Comparison of ENCODE assay signal across 8 mouse cellular contexts in genomic region chr4:129625029-129625370, GRCm38 (mm10). TPM values are rescaled to one million over a fixed set of nuclear protein-coding genes. Genes with fewer than 3 reads are reported as not detected.
DNase-seq lines count a peak whose midpoint lies in the region; ATAC-seq lines count a peak whose summit lies in the region.

No protein-coding gene starts in this region.

- H3K36me3 ChIP-seq in heart, embryonic 11.5 days (ENCODE audit: control insufficient read depth, insufficient read depth, low read length) = peaks cover 24% of the 10 kb centered on the region
- H3K36me3 ChIP-seq in kidney, embryonic 16.5 days (ENCODE audit: insufficient read depth, low read length) = peaks cover 44% of the 10 kb centered on the region
- peaks cover 43% of the 10 kb centered on the region for H3K36me3 ChIP-seq in liver, embryonic 15.5 days (replicated peaks)

- under 1% methylated on average over 6 of the region's 6 CpGs for WGBS in heart, embryonic 11.5 days (ENCODE audit: insufficient replicate concordance)
- WGBS in kidney, embryonic 16.5 days = under 1% methylated on average over 6 of the region's 6 CpGs
- under 1% methylated on average over 6 of the region's 6 CpGs for WGBS in liver, embryonic 15.5 days (ENCODE audit: insufficient replicate concordance)

- DNase-seq in heart, adult 11 months = peak; percentile 98
- DNase-seq in heart, postnatal 25 days (ENCODE audit: low spot score) = no peak
- DNase-seq in embryo, embryonic 10.5 days (ENCODE audit: low spot score) = peak; percentile 82
- DNase-seq in naive thymus-derived CD4-positive, alpha-beta T cell, adult 2 months (ENCODE audit: low read depth) = peak; percentile 79
- peak; percentile 54 to 69 for DNase-seq in thymus, adult 18-20 months

- H3K9ac ChIP-seq in heart, embryonic 11.5 days (ENCODE audit: low read depth, low read length) = peak overlapping the region; percentile 54
- peak overlapping the region; percentile 90 for H3K9ac ChIP-seq in kidney, embryonic 16.5 days (replicated peaks; ENCODE audit: low read length)
- H3K9ac ChIP-seq in liver, embryonic 15.5 days = peak overlapping the region; percentile 50

- peak overlapping the region; percentile 84 for H3K4me2 ChIP-seq in heart, embryonic 11.5 days
- peak overlapping the region; percentile 81 for H3K4me2 ChIP-seq in kidney, embryonic 16.5 days (replicated peaks; ENCODE audit: low read depth, low read length)
- peak overlapping the region; percentile 84 for H3K4me2 ChIP-seq in liver, embryonic 15.5 days

- H3K4me3 ChIP-seq in heart, embryonic 11.5 days (ENCODE audit: low read depth, low read length) = peak overlapping the region; percentile 69
- H3K4me3 ChIP-seq in kidney, embryonic 16.5 days (ENCODE audit: low read length) = peak overlapping the region; percentile 82
- H3K4me3 ChIP-seq in liver, embryonic 15.5 days (replicated peaks) = peak overlapping the region; percentile 66

- H3K27ac ChIP-seq in heart, embryonic 11.5 days (ENCODE audit: low read depth, low read length) = peak overlapping the region; percentile 78
- peak overlapping the region; percentile 93 for H3K27ac ChIP-seq in kidney, embryonic 16.5 days (ENCODE audit: low read length)
- H3K27ac ChIP-seq in liver, embryonic 15.5 days (replicated peaks) = peak overlapping the region; percentile 89

- no peaks in the 10 kb centered on the region for H3K9me3 ChIP-seq in heart, embryonic 11.5 days (replicated peaks; ENCODE audit: control insufficient read depth, low read length)
- H3K9me3 ChIP-seq in kidney, embryonic 16.5 days (ENCODE audit: low read length) = no peaks in the 10 kb centered on the region
- no peaks in the 10 kb centered on the region for H3K9me3 ChIP-seq in liver, embryonic 15.5 days (replicated peaks)

- intact Hi-C loops in heart, postnatal 25 days (cut with DNase I) = loop anchor here (2.0 kb wide), 1 partner anchor 14 kb away; no protein-coding TSS in a partner anchor

- no peaks in the 10 kb centered on the region for H3K27me3 ChIP-seq in heart, embryonic 11.5 days (ENCODE audit: control insufficient read depth, insufficient read depth, low read length)
- H3K27me3 ChIP-seq in kidney, embryonic 16.5 days (ENCODE audit: insufficient read depth, low read length) = no peaks in the 10 kb centered on the region
- no peaks in the 10 kb centered on the region for H3K27me3 ChIP-seq in liver, embryonic 15.5 days

- no peak for ATAC-seq in heart, embryonic 11.5 days (replicated peaks; ENCODE audit: insufficient number of reproducible peaks, low FRiP score, low TSS enrichment)
- peak; percentile 24 for ATAC-seq in kidney, embryonic 16.5 days (ENCODE audit: low FRiP score, low TSS enrichment)
- ATAC-seq in liver, embryonic 15.5 days (ENCODE audit: insufficient read depth) = peak; percentile 5; the same call in 1 of the 2 replicates

- H3K4me1 ChIP-seq in heart, embryonic 11.5 days (ENCODE audit: control insufficient read depth, insufficient read depth, low read length) = peaks cover 22% of the 10 kb centered on the region
- peaks cover 34% of the 10 kb centered on the region for H3K4me1 ChIP-seq in kidney, embryonic 16.5 days (ENCODE audit: insufficient read depth, low read length)
- H3K4me1 ChIP-seq in liver, embryonic 15.5 days (replicated peaks) = peaks cover 57% of the 10 kb centered on the region

RNA-seq across cellular contexts. Expression of gene Ccdc28b, which starts 1.3 kb away (rescaled TPM):
- total RNA-seq in heart, postnatal 25 days (2021) = 10 to 100 TPM; 25.3 to 28.5 TPM
- 41.4 and 46.5 TPM in 2 replicates for polyA plus RNA-seq in heart, embryonic 11.5 days (2014; fragmentation: Nextera tagmentation; extraction: Ambion mirVana)
- 64.1 and 71.7 TPM in 2 replicates for polyA plus RNA-seq in kidney, embryonic 16.5 days (2015; fragmentation: Nextera tagmentation; extraction: Ambion mirVana)
- polyA plus RNA-seq in liver, embryonic 15.5 days (2015; fragmentation: Nextera tagmentation; extraction: Ambion mirVana) = 10.3 and 12.2 TPM in 2 replicates

RNA-seq across cellular contexts. Expression of gene Iqcc, which starts 6.1 kb away (rescaled TPM):
- 10 to 100 TPM; 17.2 to 19.1 TPM for total RNA-seq in heart, postnatal 25 days (2021)
- 23.3 and 24.5 TPM in 2 replicates for polyA plus RNA-seq in heart, embryonic 11.5 days (2014; fragmentation: Nextera tagmentation; extraction: Ambion mirVana)
- 34.8 and 38.2 TPM in 2 replicates for polyA plus RNA-seq in kidney, embryonic 16.5 days (2015; fragmentation: Nextera tagmentation; extraction: Ambion mirVana)
- 7.3 and 9.5 TPM in 2 replicates for polyA plus RNA-seq in liver, embryonic 15.5 days (2015; fragmentation: Nextera tagmentation; extraction: Ambion mirVana)

RNA-seq across cellular contexts. Expression of gene Dcdc2b, which starts 10.9 kb away (rescaled TPM):
- 1 to 10 TPM in 1 of 2 experiments, under 1 TPM in 1; 0.61 to 1.5 TPM for total RNA-seq in heart, postnatal 25 days (2021)
- polyA plus RNA-seq in heart, embryonic 11.5 days (2014; fragmentation: Nextera tagmentation; extraction: Ambion mirVana) = 1.1 and 2.7 TPM in 2 replicates
- 2.6 and 3.2 TPM in 2 replicates for polyA plus RNA-seq in kidney, embryonic 16.5 days (2015; fragmentation: Nextera tagmentation; extraction: Ambion mirVana)
- polyA plus RNA-seq in liver, embryonic 15.5 days (2015; fragmentation: Nextera tagmentation; extraction: Ambion mirVana) = 0.70 and 0.86 TPM in 2 replicates

RNA-seq across cellular contexts. Expression of gene Txlna, which starts 15.9 kb away (rescaled TPM):
- total RNA-seq in heart, postnatal 25 days (2021) = 10 to 100 TPM; 26.2 to 27.3 TPM
- polyA plus RNA-seq in heart, embryonic 11.5 days (2014; fragmentation: Nextera tagmentation; extraction: Ambion mirVana) = 58.3 and 60.2 TPM in 2 replicates
- 89.5 and 94.4 TPM in 2 replicates for polyA plus RNA-seq in kidney, embryonic 16.5 days (2015; fragmentation: Nextera tagmentation; extraction: Ambion mirVana)
- 23.0 and 26.7 TPM in 2 replicates for polyA plus RNA-seq in liver, embryonic 15.5 days (2015; fragmentation: Nextera tagmentation; extraction: Ambion mirVana)

RNA-seq across cellular contexts. Expression of gene Tmem234, which starts 24.5 kb away (rescaled TPM):
- total RNA-seq in heart, postnatal 25 days (2021) = 10 to 100 TPM; 38.5 to 42.3 TPM
- 170 and 177 TPM in 2 replicates for polyA plus RNA-seq in heart, embryonic 11.5 days (2014; fragmentation: Nextera tagmentation; extraction: Ambion mirVana)
- polyA plus RNA-seq in kidney, embryonic 16.5 days (2015; fragmentation: Nextera tagmentation; extraction: Ambion mirVana) = 216 and 221 TPM in 2 replicates
- 113 and 115 TPM in 2 replicates for polyA plus RNA-seq in liver, embryonic 15.5 days (2015; fragmentation: Nextera tagmentation; extraction: Ambion mirVana)
